Mouse (Mus musculus) embryonic facial prominence, embryonic 14.5 days (tissue): ENCODE measurements around the gene Nfyc. TPM values are rescaled to one million over a fixed set of nuclear protein-coding genes. Genes with fewer than 3 reads are reported as not detected.

Experiments
- ATAC-seq: fragments of 200-750 bp; cut with Nextera tagmentation; 2 replicates; pipeline ENCODE4 v1.8.0; 2017; ENCODE audit warnings: low read depth, moderate number of reproducible peaks, moderate TSS enrichment
- DNase-seq: peaks from one replicate; pipeline ENCODE4 v3.0.0-alpha.2; 2015; ENCODE audit warnings: low spot score
- H3K27ac ChIP-seq: fragments of 300-500 bp; sonication (generic); replicated peaks from 2 replicates; pipeline ENCODE4 v1.5.1; 2014; ENCODE audit warnings: low read depth, mild to moderate bottlenecking, low read length, moderate library complexity
- H3K27me3 ChIP-seq: fragments of 300-500 bp; sonication (generic); replicated peaks from 2 replicates; pipeline ENCODE4 v1.6.1; 2014; ENCODE audit warnings: low read length; ENCODE audit not compliant: control insufficient read depth, insufficient read depth
- H3K36me3 ChIP-seq: fragments of 300-500 bp; sonication (generic); 2 replicates; pipeline ENCODE4 v1.6.1; 2014; ENCODE audit warnings: low read length, mixed read lengths; ENCODE audit not compliant: control insufficient read depth, insufficient read depth
- H3K4me1 ChIP-seq: fragments of 300-500 bp; sonication (generic); 2 replicates; pipeline ENCODE4 v1.6.1; 2014; ENCODE audit warnings: antibody characterized with exemption, low read length; ENCODE audit not compliant: control insufficient read depth, insufficient read depth
- H3K4me2 ChIP-seq: fragments of 300-500 bp; sonication (generic); 2 replicates; pipeline ENCODE4 v1.6.1; 2014; ENCODE audit warnings: low read depth, mild to moderate bottlenecking, low read length, moderate library complexity, mixed read lengths
- H3K4me3 ChIP-seq: fragments of 300-500 bp; sonication (generic); 2 replicates; pipeline ENCODE4 v1.5.1; 2014; ENCODE audit warnings: low read depth, mild to moderate bottlenecking, low read length
- H3K9ac ChIP-seq: fragments of 300-500 bp; sonication (generic); 2 replicates; pipeline ENCODE4 v1.6.1; 2014; ENCODE audit warnings: low read depth, mild to moderate bottlenecking, low read length, moderate library complexity, mixed read lengths
- H3K9me3 ChIP-seq: fragments of 300-500 bp; sonication (generic); 2 replicates; pipeline ENCODE4 v1.6.1; 2016; ENCODE audit warnings: low read length; ENCODE audit not compliant: control insufficient read depth
- WGBS: fragments of 180-500 bp; shearing (Covaris S2); extraction: QIAGEN DNeasy Blood & Tissue Kit; methylation state at CpG from one replicate; pipeline ENCODE4 v1.1.7; 2014; 5-methylcytosine and 5-hydroxymethylcytosine counted together
- polyA plus RNA-seq: library from polyadenylated mRNA; unstranded; fragments of >200 nt; fragmentation: Nextera tagmentation; extraction: Ambion mirVana; gene quantifications from 2 replicates; pipeline ENCODE4 v1.2.1, GENCODE M21; 2014

Gene Nfyc
- polyA plus RNA-seq, 1 experiment from 2014 or later: 90.5 TPM

DNA sequence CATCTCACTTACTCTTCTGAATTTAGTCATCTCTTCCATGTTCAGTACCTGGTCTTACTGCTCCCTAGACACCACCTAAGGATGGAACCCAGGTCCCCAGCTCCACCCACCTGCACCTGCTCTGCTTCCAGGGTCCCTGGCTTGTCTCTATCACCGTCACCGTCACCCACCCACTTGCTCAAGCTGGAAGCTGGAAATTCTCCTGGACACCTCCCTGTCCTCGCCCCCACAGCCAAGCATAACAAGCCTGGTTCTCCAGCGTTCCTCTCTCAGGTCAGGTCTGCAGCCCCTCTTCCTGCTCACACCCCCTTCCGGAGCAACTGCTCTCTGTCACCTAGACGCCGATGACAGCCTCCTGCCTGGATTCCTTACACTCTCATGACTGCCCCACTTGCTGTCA lies 28.5 kb upstream of the Nfyc start:
- no peaks in the 10 kb centered on the region for H3K4me1 ChIP-seq
- no peak overlapping the region for H3K4me2 ChIP-seq
- ATAC-seq: no peak
- no peaks in the 10 kb centered on the region for H3K36me3 ChIP-seq
- H3K27ac ChIP-seq: no peak overlapping the region
- WGBS: 70% methylated on average over 7 of the region's 7 CpGs
- peaks cover 18% of the 10 kb centered on the region for H3K27me3 ChIP-seq
- H3K9me3 ChIP-seq: no peaks in the 10 kb centered on the region
- H3K9ac ChIP-seq: no peak overlapping the region
- no peak overlapping the region for H3K4me3 ChIP-seq
- no peak for DNase-seq

DNA sequence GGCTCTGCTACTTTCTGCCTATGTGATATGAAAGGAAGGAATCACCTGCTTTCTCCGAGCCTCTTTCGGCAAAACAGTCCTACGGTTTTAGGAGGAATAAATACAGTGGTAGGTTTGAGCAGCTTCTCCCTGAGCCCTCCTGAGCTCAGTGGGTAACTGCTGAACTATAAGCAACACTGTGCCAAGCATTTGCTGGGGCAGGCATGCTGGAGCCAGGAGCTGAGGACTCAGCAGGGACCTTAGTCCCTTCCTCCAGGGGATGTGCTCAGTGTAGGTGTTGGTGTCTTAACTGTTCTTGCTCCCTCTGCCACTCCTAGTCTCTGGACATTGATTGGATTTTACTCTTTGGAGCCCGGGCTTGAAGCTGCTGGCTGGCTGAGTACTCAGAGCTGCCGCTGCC lies 25.0 kb upstream of the Nfyc start:
- no peak for DNase-seq
- WGBS: 48% methylated on average over 5 of the region's 5 CpGs
- H3K36me3 ChIP-seq: no peaks in the 10 kb centered on the region
- peaks cover 9% of the 10 kb centered on the region; the same call in 1 of the 2 replicates for H3K9me3 ChIP-seq
- H3K27me3 ChIP-seq: peaks cover 32% of the 10 kb centered on the region
- no peak overlapping the region for H3K4me3 ChIP-seq
- H3K4me1 ChIP-seq: no peaks in the 10 kb centered on the region
- 0 out of 2 replicates have a peak, but pooled peaks have one; percentile 14 for ATAC-seq
- no peak overlapping the region for H3K9ac ChIP-seq
- H3K27ac ChIP-seq: no peak overlapping the region
- no peak overlapping the region for H3K4me2 ChIP-seq

DNA sequence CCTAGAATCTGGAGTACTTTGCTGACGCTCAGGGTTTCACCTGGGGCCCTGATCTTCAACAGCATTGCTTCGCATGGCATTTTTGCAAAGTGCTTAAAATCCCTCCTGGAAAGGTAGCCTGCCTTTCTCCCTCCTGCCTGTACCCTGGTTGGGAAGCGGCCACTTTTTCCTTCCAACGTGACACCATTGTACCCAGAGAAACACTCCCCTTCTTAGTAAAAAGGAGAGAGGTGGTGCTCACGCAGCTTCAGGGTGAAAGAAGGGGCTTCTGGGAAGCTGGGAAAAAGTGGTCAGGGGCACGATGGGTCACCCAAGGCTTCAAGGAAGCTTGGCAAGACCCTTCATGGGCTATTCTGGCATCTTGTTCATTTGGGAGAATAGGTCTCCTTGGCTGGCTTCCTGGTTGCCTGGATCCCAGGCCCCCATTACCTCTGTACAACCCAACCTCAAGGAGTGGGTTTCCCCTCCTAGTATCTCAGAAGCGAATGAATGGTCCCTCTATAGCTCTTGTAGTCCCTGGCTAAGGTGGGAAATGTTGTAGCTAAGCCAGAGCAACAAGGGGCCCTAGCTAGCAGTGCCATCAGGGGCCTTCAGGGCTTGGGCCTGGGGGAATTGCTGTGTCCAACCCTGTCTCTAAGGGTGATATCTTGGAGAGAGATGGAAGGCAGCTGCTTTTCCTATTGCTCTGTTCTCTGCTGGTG lies 24.1 kb upstream of the Nfyc start:
- H3K9ac ChIP-seq: peak overlapping the region; percentile 63; the same call in 1 of the 2 replicates
- ATAC-seq: no peak
- 19% methylated on average over 7 of the region's 7 CpGs for WGBS

DNA sequence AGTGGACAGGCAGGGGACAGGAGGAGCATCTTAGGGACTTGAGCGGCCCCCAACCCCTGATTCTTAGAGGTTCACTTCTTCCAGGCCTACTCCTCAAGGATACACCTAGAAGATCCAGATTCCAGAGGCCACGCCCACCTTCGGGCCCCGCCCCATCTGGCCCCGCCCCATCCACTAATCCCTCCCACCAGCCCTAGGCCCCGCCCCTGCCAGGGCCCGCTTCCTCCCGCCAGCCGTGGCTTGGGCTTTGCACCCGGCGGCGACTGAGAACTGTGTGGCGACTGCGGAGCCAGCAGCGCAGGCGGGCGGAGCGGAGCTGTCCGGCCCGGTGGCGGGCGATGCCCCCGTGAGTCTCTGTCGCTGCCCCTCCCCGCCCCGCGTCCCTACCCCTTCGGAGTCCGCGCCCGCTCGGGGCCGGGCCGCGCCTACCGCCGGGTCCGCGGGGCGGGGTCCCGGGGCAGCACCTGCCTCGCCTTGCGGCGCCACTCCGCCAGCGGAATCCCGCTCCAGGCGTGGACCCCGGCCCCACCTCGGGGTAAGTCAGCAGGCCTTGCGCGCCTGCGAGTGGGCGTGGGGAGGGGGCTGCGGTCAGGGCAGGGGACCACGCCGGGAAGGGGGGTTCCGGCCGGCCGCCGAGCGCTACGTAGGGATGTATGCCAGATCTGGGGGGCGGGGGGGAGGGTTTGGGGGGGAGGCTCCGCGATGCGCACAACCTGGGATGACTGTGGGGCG lies 23.4 kb upstream of the Nfyc start, which contains the start of gene Rims3:
Gene Rims3, plus strand, starts transcription at position 229 of the 732 bp plus-strand sequence.
- no peaks in the 10 kb centered on the region for H3K4me1 ChIP-seq
- H3K4me3 ChIP-seq: peak within 1 kb of the TSS; percentile 54
- no peak within 1 kb of the TSS for H3K27ac ChIP-seq
- peak within 1 kb of the TSS; percentile 63 for H3K9ac ChIP-seq
- 2% methylated on average over 31 of the region's 68 CpGs for WGBS
- peak; percentile 28 for DNase-seq
- peaks cover 34% of the 10 kb centered on the region for H3K27me3 ChIP-seq
- H3K9me3 ChIP-seq: peaks cover 9% of the 10 kb centered on the region; the same call in 1 of the 2 replicates
- H3K4me2 ChIP-seq: peak within 1 kb of the TSS; percentile 93
- peak; percentile 53 for ATAC-seq
- no peaks in the 10 kb centered on the region for H3K36me3 ChIP-seq

More for the DNA sequence above, 24.1 kb upstream of the Nfyc start:
- H3K4me2 ChIP-seq: peak overlapping the region; percentile 93
- H3K27ac ChIP-seq: no peak overlapping the region
- H3K36me3 ChIP-seq: no peaks in the 10 kb centered on the region
- no peak for DNase-seq
- H3K4me1 ChIP-seq: no peaks in the 10 kb centered on the region
- H3K27me3 ChIP-seq: peaks cover 36% of the 10 kb centered on the region
- peak overlapping the region; percentile 54 for H3K4me3 ChIP-seq
- peaks cover 9% of the 10 kb centered on the region; the same call in 1 of the 2 replicates for H3K9me3 ChIP-seq

DNA sequence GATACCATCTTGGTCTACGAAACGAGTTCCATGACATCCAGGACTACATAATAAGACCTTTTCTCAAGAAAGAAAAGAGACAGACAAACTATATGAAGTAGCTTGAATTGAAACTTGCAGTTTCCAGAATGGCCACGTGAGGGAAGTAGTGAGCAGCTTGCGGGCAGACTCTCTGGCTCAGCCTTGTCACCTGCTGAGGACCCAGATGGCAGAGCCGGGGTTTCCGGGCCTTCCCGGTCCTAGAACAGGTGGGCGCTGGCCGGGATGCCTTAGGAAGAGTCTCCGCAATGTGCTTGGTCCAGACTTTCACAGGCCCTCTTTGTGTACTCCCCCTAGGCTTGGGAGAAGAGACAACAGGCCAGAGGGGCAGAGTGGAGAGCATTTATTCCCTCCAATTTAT lies 19.6 kb upstream of the Nfyc start:
- peak; percentile 60 for ATAC-seq
- H3K9me3 ChIP-seq: peaks cover 9% of the 10 kb centered on the region; the same call in 1 of the 2 replicates
- no peak overlapping the region for H3K4me3 ChIP-seq
- H3K27ac ChIP-seq: no peak overlapping the region
- DNase-seq: peak; percentile 67
- no peak overlapping the region for H3K9ac ChIP-seq
- H3K4me2 ChIP-seq: no peak overlapping the region
- WGBS: 5% methylated on average over 10 of the region's 10 CpGs
- H3K4me1 ChIP-seq: no peaks in the 10 kb centered on the region
- H3K36me3 ChIP-seq: no peaks in the 10 kb centered on the region
- H3K27me3 ChIP-seq: peaks cover 28% of the 10 kb centered on the region

DNA sequence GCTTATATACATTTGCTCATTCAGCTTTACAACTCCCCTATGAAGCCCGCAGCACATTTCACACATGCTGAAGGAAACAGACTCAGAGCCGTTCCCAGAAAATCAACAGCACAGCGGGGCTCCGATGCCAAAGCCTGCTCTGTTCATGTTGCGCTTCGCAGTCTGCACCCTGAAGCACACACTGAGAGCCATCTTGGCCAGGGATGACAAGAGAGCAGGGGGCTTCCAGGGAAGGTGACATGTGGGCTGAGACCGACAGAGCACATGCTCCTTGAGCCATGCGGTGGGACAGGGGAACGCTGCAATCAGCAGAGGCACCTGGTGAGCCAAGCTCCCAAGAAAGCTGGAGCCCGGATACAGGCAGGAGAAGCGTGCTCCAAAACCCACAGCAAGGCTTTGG lies 18.1 kb upstream of the Nfyc start:
- 66% methylated on average over 11 of the region's 11 CpGs for WGBS
- Histone ChIP-seq H3K9ac (no peak overlapping the region), H3K4me1 (no peaks in the 10 kb centered on the region), H3K4me2 (no peak overlapping the region), H3K9me3 (peaks cover 7% of the 10 kb centered on the region; the same call in 1 of the 2 replicates), H3K27ac (no peak overlapping the region), H3K36me3 (no peaks in the 10 kb centered on the region), H3K27me3 (peaks cover 13% of the 10 kb centered on the region), H3K4me3 (no peak overlapping the region)
- ATAC-seq (no peak), DNase-seq (no peak)

DNA sequence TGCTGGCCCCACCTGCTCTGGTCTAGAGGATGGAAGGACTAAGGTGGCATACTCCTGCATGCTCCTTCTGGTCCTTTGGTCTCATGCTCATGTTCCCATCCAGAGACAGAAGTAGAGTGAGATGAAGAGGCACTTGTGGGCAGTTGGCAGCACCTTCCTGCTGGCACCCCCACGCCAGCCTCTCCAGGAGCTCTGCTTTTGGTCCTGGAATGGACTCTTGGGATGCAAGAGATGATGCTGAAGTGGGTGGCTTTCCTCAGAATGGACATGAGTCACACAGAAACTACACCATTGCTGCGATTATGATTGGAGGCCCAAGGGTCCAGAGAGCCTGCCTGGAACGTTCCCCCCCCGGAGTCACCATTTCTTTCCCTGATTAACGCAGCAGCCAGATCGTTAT lies 17.5 kb upstream of the Nfyc start:
- Histone ChIP-seq H3K27ac (no peak overlapping the region), H3K4me3 (no peak overlapping the region), H3K27me3 (peaks cover 8% of the 10 kb centered on the region; the same call in 1 of the 2 replicates), H3K36me3 (no peaks in the 10 kb centered on the region), H3K9ac (no peak overlapping the region), H3K9me3 (peaks cover 1% of the 10 kb centered on the region; the same call in 1 of the 2 replicates), H3K4me2 (no peak overlapping the region), H3K4me1 (no peaks in the 10 kb centered on the region)
- 83% methylated on average over 6 of the region's 6 CpGs for WGBS
- DNase-seq (no peak), ATAC-seq (no peak)

DNA sequence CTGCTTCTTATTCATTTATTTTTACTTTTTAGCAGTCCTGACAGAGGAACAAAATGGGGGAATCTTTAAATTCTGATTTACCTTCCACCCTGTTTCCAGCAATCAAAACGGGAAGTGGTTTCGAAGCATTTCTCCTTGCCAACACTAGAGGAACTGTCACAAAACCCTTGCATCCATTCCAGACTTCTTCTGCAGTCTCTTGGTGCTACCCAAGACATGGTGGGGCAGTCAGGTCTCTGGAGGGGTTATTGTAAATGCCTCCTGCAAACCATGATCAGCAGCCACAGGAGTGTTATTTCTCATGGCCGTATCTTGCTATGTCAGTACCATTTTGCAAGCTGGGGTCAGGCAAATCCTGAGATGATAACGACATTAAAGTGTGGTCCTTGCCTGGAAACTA lies 13.7 kb upstream of the Nfyc start:
- Histone ChIP-seq H3K4me1 (no peaks in the 10 kb centered on the region), H3K9ac (no peak overlapping the region), H3K27ac (no peak overlapping the region), H3K9me3 (no peaks in the 10 kb centered on the region), H3K36me3 (no peaks in the 10 kb centered on the region), H3K4me2 (no peak overlapping the region), H3K27me3 (no peaks in the 10 kb centered on the region), H3K4me3 (no peak overlapping the region)
- ATAC-seq (no peak), DNase-seq (no peak)
- 72% methylated on average over 4 of the region's 4 CpGs for WGBS
